Mouse (Mus musculus) neural tube, embryonic 14.5 days (tissue): ENCODE measurements around the gene Slc38a3. TPM values are rescaled to one million over a fixed set of nuclear protein-coding genes. Genes with fewer than 3 reads are reported as not detected.

Source experiments
- ATAC-seq: fragments of 200-750 bp; cut with Nextera tagmentation; 2 replicates; pipeline ENCODE4 v1.8.0; 2017; ENCODE audit warnings: low read depth, mild to moderate bottlenecking, moderate TSS enrichment, moderate library complexity
- H3K27ac ChIP-seq: fragments of 300-500 bp; sonication (generic); 2 replicates; pipeline ENCODE4 v1.5.1; 2014; ENCODE audit warnings: low read depth, mild to moderate bottlenecking, control low read depth, low read length, moderate library complexity, mixed read lengths
- H3K27me3 ChIP-seq: fragments of 300-500 bp; sonication (generic); 2 replicates; pipeline ENCODE4 v1.6.1; 2014; ENCODE audit warnings: low read length; ENCODE audit not compliant: control insufficient read depth, insufficient read depth
- H3K36me3 ChIP-seq: fragments of 300-500 bp; sonication (generic); 2 replicates; pipeline ENCODE4 v1.6.1; 2014; ENCODE audit warnings: low read length, mixed read lengths; ENCODE audit not compliant: control insufficient read depth, insufficient read depth
- H3K4me1 ChIP-seq: fragments of 300-500 bp; sonication (generic); 2 replicates; pipeline ENCODE4 v1.6.1; 2014; ENCODE audit warnings: low read length; ENCODE audit not compliant: control insufficient read depth, insufficient read depth
- H3K4me2 ChIP-seq: fragments of 300-500 bp; sonication (generic); 2 replicates; pipeline ENCODE4 v1.6.1; 2014; ENCODE audit warnings: mild to moderate bottlenecking, low read depth, low read length, control low read depth
- H3K4me3 ChIP-seq: fragments of 300-500 bp; sonication (generic); 2 replicates; pipeline ENCODE4 v1.5.1; 2014; ENCODE audit warnings: low read depth, low read length, control low read depth, mixed read lengths
- H3K9ac ChIP-seq: fragments of 300-500 bp; sonication (generic); replicated peaks from 2 replicates; pipeline ENCODE4 v1.6.1; 2014; ENCODE audit warnings: low read depth, mild to moderate bottlenecking, control low read depth, low read length, mixed read lengths
- H3K9me3 ChIP-seq: fragments of 300-500 bp; sonication (generic); 2 replicates; pipeline ENCODE4 v1.6.1; 2016; ENCODE audit warnings: low read length; ENCODE audit not compliant: control insufficient read depth
- WGBS: fragments of 180-500 bp; shearing (Covaris S2); extraction: QIAGEN DNeasy Blood & Tissue Kit; methylation state at CpG from one replicate; pipeline ENCODE4 v1.1.7; 2014; 5-methylcytosine and 5-hydroxymethylcytosine counted together
- polyA plus RNA-seq: library from polyadenylated mRNA; unstranded; fragments of >200 nt; fragmentation: Nextera tagmentation; extraction: Ambion mirVana; gene quantifications from 2 replicates; pipeline ENCODE4 v1.2.1, GENCODE M21; 2014

The Slc38a3 gene
- polyA plus RNA-seq, 1 experiment from 2014 or later = 31.3 TPM

- WGBS = 4% methylated on average over 14 of the region's 14 CpGs
- H3K27me3 ChIP-seq = peaks cover 3% of the 10 kb centered on the region; the same call in 1 of the 2 replicates
- H3K9me3 ChIP-seq = no peaks in the 10 kb centered on the region
- peak overlapping the region; percentile 79 for H3K4me3 ChIP-seq
- peak overlapping the region; percentile 88 for H3K9ac ChIP-seq
- no peak overlapping the region; the same call in 1 of the 2 replicates for H3K27ac ChIP-seq
- peaks cover 26% of the 10 kb centered on the region for H3K4me1 ChIP-seq
- 0 out of 2 replicates have a peak, but pooled peaks cover 3% of the 10 kb centered on the region for H3K36me3 ChIP-seq
- H3K4me2 ChIP-seq = peak overlapping the region; percentile 88
- no peak for ATAC-seq
Observed at GRCm38 (mm10) chr9:107706781-107707211, 37.5 kb upstream of the Slc38a3 start.

- Histone ChIP-seq H3K4me1 (peaks cover 50% of the 10 kb centered on the region), H3K9ac (no peak overlapping the region), H3K36me3 (0 out of 2 replicates have a peak, but pooled peaks cover 3% of the 10 kb centered on the region)
Observed at GRCm38 (mm10) chr9:107703337-107704122, 34.2 kb upstream of the Slc38a3 start.

GRCm38 (mm10) chr9:107702606-107703185 is 33.4 kb upstream of the Slc38a3 start:
- H3K9ac ChIP-seq = no peak overlapping the region
- no peaks in the 10 kb centered on the region for H3K9me3 ChIP-seq
- WGBS = 76% methylated on average over 3 of the region's 3 CpGs
- H3K27me3 ChIP-seq = no peaks in the 10 kb centered on the region
- no peak overlapping the region for H3K4me2 ChIP-seq
- peaks cover 59% of the 10 kb centered on the region for H3K4me1 ChIP-seq
- 0 out of 2 replicates have a peak, but pooled peaks cover 3% of the 10 kb centered on the region for H3K36me3 ChIP-seq
- ATAC-seq = no peak
- H3K4me3 ChIP-seq = no peak overlapping the region
- no peak overlapping the region for H3K27ac ChIP-seq

More at GRCm38 (mm10) chr9:107703337-107704122, 34.2 kb upstream of the Slc38a3 start:
- Histone ChIP-seq H3K4me2 (no peak overlapping the region), H3K4me3 (no peak overlapping the region), H3K27me3 (peaks cover 3% of the 10 kb centered on the region; the same call in 1 of the 2 replicates), H3K9me3 (no peaks in the 10 kb centered on the region), H3K27ac (no peak overlapping the region)
- WGBS = 56% methylated on average over 14 of the region's 14 CpGs
- no peak for ATAC-seq

GRCm38 (mm10) chr9:107701594-107701993 is 32.3 kb upstream of the Slc38a3 start:
- Histone ChIP-seq H3K9ac (no peak overlapping the region), H3K9me3 (no peaks in the 10 kb centered on the region), H3K36me3 (0 out of 2 replicates have a peak, but pooled peaks cover 3% of the 10 kb centered on the region), H3K27me3 (no peaks in the 10 kb centered on the region), H3K4me3 (no peak overlapping the region), H3K4me1 (peaks cover 59% of the 10 kb centered on the region), H3K4me2 (no peak overlapping the region), H3K27ac (no peak overlapping the region)
- ATAC-seq = peak; percentile 23; the same call in 1 of the 2 replicates
- WGBS = 37% methylated on average over 12 of the region's 12 CpGs

GRCm38 (mm10) chr9:107700114-107700571 is 30.8 kb upstream of the Slc38a3 start:
- Histone ChIP-seq H3K4me2 (no peak overlapping the region), H3K9ac (no peak overlapping the region), H3K4me3 (no peak overlapping the region), H3K9me3 (no peaks in the 10 kb centered on the region), H3K4me1 (peaks cover 58% of the 10 kb centered on the region), H3K27ac (no peak overlapping the region), H3K36me3 (0 out of 2 replicates have a peak, but pooled peaks cover 3% of the 10 kb centered on the region), H3K27me3 (no peaks in the 10 kb centered on the region)
- ATAC-seq = no peak
- WGBS = 41% methylated on average over 6 of the region's 6 CpGs

- H3K4me2 ChIP-seq = no peak overlapping the region
- H3K36me3 ChIP-seq = 0 out of 2 replicates have a peak, but pooled peaks cover 3% of the 10 kb centered on the region
- 5% methylated on average over 9 of the region's 9 CpGs for WGBS
- H3K4me3 ChIP-seq = no peak overlapping the region
- no peaks in the 10 kb centered on the region for H3K9me3 ChIP-seq
- H3K27ac ChIP-seq = no peak overlapping the region
- peaks cover 58% of the 10 kb centered on the region for H3K4me1 ChIP-seq
- H3K27me3 ChIP-seq = no peaks in the 10 kb centered on the region
- no peak for ATAC-seq
- no peak overlapping the region; the same call in 1 of the 2 replicates for H3K9ac ChIP-seq
Observed at GRCm38 (mm10) chr9:107699376-107699980, 30.1 kb upstream of the Slc38a3 start.

GRCm38 (mm10) chr9:107698611-107699190 is 29.4 kb upstream of the Slc38a3 start:
- no peak overlapping the region for H3K4me3 ChIP-seq
- H3K4me2 ChIP-seq = peak overlapping the region; percentile 19; the same call in 1 of the 2 replicates
- no peaks in the 10 kb centered on the region for H3K9me3 ChIP-seq
- H3K27ac ChIP-seq = peak overlapping the region; percentile 16; the same call in 1 of the 2 replicates
- 15% methylated on average over 14 of the region's 14 CpGs for WGBS
- peaks cover 56% of the 10 kb centered on the region for H3K4me1 ChIP-seq
- no peak overlapping the region for H3K9ac ChIP-seq
- ATAC-seq = no peak
- no peaks in the 10 kb centered on the region for H3K27me3 ChIP-seq
- 0 out of 2 replicates have a peak, but pooled peaks cover under 1% of the 10 kb centered on the region for H3K36me3 ChIP-seq

- Histone ChIP-seq H3K9me3 (no peaks in the 10 kb centered on the region), H3K27ac (no peak overlapping the region; the same call in 1 of the 2 replicates), H3K36me3 (no peaks in the 10 kb centered on the region), H3K27me3 (no peaks in the 10 kb centered on the region), H3K4me1 (peaks cover 53% of the 10 kb centered on the region), H3K4me3 (no peak overlapping the region), H3K4me2 (peak overlapping the region; percentile 19; the same call in 1 of the 2 replicates), H3K9ac (no peak overlapping the region)
- ATAC-seq = 0 out of 2 replicates have a peak, but pooled peaks have one; percentile 29
- WGBS = 11% methylated on average over 14 of the region's 14 CpGs
Observed at GRCm38 (mm10) chr9:107697811-107698521, 28.6 kb upstream of the Slc38a3 start.
